8 mouse cellular contexts compared by ENCODE assay signal in the genomic region with DNA sequence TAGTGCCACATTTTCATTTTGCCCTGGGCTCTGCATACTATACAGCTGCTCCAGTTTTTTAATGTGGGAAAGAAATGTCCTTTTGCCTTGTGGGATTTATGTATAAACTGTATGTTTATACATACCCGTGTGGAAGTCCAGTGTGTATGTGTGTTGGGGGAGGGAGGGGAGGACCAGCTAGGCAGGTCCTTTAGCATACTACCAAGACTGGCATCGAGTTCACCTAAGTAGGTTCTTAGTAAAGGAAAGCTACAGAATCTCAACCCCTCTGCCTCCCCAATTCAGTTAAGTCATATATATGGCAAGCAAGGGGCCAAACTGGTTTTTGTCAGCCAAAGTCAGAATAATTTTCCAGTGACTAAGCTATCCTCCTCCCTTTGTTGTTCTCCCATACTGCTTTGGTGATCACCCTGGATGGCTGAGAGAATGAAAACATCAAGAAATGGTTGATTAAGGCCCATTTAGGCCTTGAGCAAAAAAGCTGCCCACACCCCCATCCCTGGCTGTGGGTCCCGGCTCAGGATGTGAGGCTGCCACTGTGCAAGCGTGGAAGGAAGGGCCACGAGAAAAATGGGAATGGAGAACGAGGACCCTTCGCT. TPM values are rescaled to one million over a fixed set of nuclear protein-coding genes. Genes with fewer than 3 reads are reported as not detected.
DNase-seq lines count a peak whose midpoint lies in the region; ATAC-seq and TF ChIP-seq lines count a peak whose summit lies in the region.

No protein-coding gene starts in this region.

- no peak for TF ChIP-seq EP300 in heart, adult 2 months (IDR thresholded peaks at IDR 0.05; ENCODE audit: insufficient read depth, low read depth, low read length)

- H3K36me3 ChIP-seq in heart, adult 2 months (ENCODE audit: control insufficient read depth, insufficient read depth, low read length) = no peaks in the 10 kb centered on the region; the same call in 1 of the 2 replicates
- H3K36me3 ChIP-seq in forebrain, embryonic 12.5 days (replicated peaks) = no peaks in the 10 kb centered on the region
- H3K36me3 ChIP-seq in liver, embryonic 13.5 days = no peaks in the 10 kb centered on the region

- no peaks in the 10 kb centered on the region for H3K27me3 ChIP-seq in heart, adult 2 months (ENCODE audit: control insufficient read depth, insufficient read depth, low read length)
- no peaks in the 10 kb centered on the region for H3K27me3 ChIP-seq in forebrain, embryonic 12.5 days
- no peaks in the 10 kb centered on the region for H3K27me3 ChIP-seq in liver, embryonic 13.5 days

- peak overlapping the region; percentile 90 for H3K27ac ChIP-seq in heart, adult 2 months
- H3K27ac ChIP-seq in forebrain, embryonic 12.5 days = peak overlapping the region; percentile 71
- peak overlapping the region; percentile 69 for H3K27ac ChIP-seq in liver, embryonic 13.5 days

- no peaks in the 10 kb centered on the region for H3K79me2 ChIP-seq in heart, adult 2 months (replicated peaks; ENCODE audit: control insufficient read depth, insufficient read depth, low read length)

- intact Hi-C loops in heart, adult 2 months (cut with DNase I) = loop anchor here (10.0 kb wide), 1 partner anchor 638 kb away; the partner anchor contains the start of gene Nabp1
- intact Hi-C loops in heart, postnatal 14 days (cut with DNase I) = loop anchor here (10.0 kb wide), 1 partner anchor 638 kb away; the partner anchor contains the start of gene Nabp1
- intact Hi-C loops in left cerebral cortex, postnatal 14 days (cut with DNase I) = no loop called here

- WGBS in heart, adult 2 months = 24% methylated on average over 7 of the region's 7 CpGs
- 27% methylated on average over 7 of the region's 7 CpGs for WGBS in forebrain, embryonic 12.5 days
- WGBS in liver, embryonic 13.5 days (ENCODE audit: insufficient replicate concordance) = 18% methylated on average over 7 of the region's 7 CpGs

- no peak for TF ChIP-seq POLR2A in heart, adult 2 months (IDR thresholded peaks at IDR 0.05; ENCODE audit: insufficient read depth, low read depth, low read length)

- peak overlapping the region; percentile 47 for H3K4me3 ChIP-seq in heart, adult 2 months
- peak overlapping the region; percentile 33 for H3K4me3 ChIP-seq in forebrain, embryonic 12.5 days (replicated peaks)
- peak overlapping the region; percentile 66 for H3K4me3 ChIP-seq in liver, embryonic 13.5 days (replicated peaks)

- H3K9ac ChIP-seq in heart, adult 2 months (ENCODE audit: low read depth, low read length) = peak overlapping the region; percentile 80
- H3K9ac ChIP-seq in forebrain, embryonic 12.5 days = peak overlapping the region; percentile 41; the same call in 1 of the 2 replicates
- peak overlapping the region; percentile 76 for H3K9ac ChIP-seq in liver, embryonic 13.5 days

- peak; percentile 6 for ATAC-seq in CD4-positive, CD25-positive, alpha-beta regulatory T cell, adult 4 months
- peak; percentile 34 for ATAC-seq in forebrain, embryonic 12.5 days (ENCODE audit: low FRiP score)
- peak; percentile 10 for ATAC-seq in liver, embryonic 13.5 days (ENCODE audit: low read depth)

- DNase-seq in heart, adult 2 months = no peak
- DNase-seq in heart, postnatal 14 days = no peak
- no peak for DNase-seq in liver, embryonic 13.5 days
- no peak for DNase-seq in left cerebral cortex, postnatal 14 days (ENCODE audit: low spot score in 2 of 2)
- DNase-seq in left cerebral cortex, adult 9 months (ENCODE audit: low spot score in 2 of 2) = no peak
- no peak for DNase-seq in urinary bladder, postnatal 4 days (ENCODE audit: low spot score in 2 of 2)

- no peak for TF ChIP-seq CTCF in heart, adult 2 months (IDR thresholded peaks at IDR 0.05)

- H3K4me2 ChIP-seq in forebrain, embryonic 12.5 days = peak overlapping the region; percentile 63
- peak overlapping the region; percentile 87 for H3K4me2 ChIP-seq in liver, embryonic 13.5 days

- H3K9me3 ChIP-seq in forebrain, embryonic 12.5 days = no peaks in the 10 kb centered on the region
- no peaks in the 10 kb centered on the region for H3K9me3 ChIP-seq in liver, embryonic 13.5 days (replicated peaks)

- no peaks in the 10 kb centered on the region; the same call in 1 of the 2 replicates for H3K4me1 ChIP-seq in heart, adult 2 months (ENCODE audit: control insufficient read depth, insufficient read depth, low read length)
- peaks cover 5% of the 10 kb centered on the region for H3K4me1 ChIP-seq in forebrain, embryonic 12.5 days
- H3K4me1 ChIP-seq in liver, embryonic 13.5 days (replicated peaks) = peaks cover 13% of the 10 kb centered on the region

RNA-seq across cellular contexts. Expression of gene Stat1, which starts 6.1 kb away (rescaled TPM):
- 10 to 100 TPM; 27.7 to 30.6 TPM for total RNA-seq in heart, adult 2 months (2021)
- 24.1 and 29.8 TPM in 2 replicates for polyA plus RNA-seq in heart, adult 2 months (2012; rRNA removed)
- total RNA-seq in heart, postnatal 14 days (2021) = 10 to 100 TPM; 22.2 to 22.7 TPM
- 1,000 to 10,000 TPM in 1 of 2 experiments, 100 to 1,000 TPM in 1; 971 to 1,303 TPM for polyA plus RNA-seq in CD4-positive, CD25-positive, alpha-beta regulatory T cell, adult 4 months (2017; shearing (Covaris generic))
- 14.7 and 15.4 TPM in 2 replicates for polyA plus RNA-seq in forebrain, embryonic 12.5 days (2016; fragmentation: Nextera tagmentation; extraction: Ambion mirVana)
- 19.1 and 20.9 TPM in 2 replicates for polyA plus RNA-seq in liver, embryonic 13.5 days (2015; fragmentation: Nextera tagmentation; extraction: Ambion mirVana)
- 10 to 100 TPM; 13.2 to 13.9 TPM for total RNA-seq in left cerebral cortex, postnatal 14 days (2021)

Comparison
In these comparisons a context has a peak if more than half of its experiments do, and no peak if none do; other contexts are left out.
1. RNA of gene Stat1, which starts 6.1 kb away (polyA plus RNA-seq): 971 to 1,303 TPM in CD4-positive, CD25-positive, alpha-beta regulatory T cell, adult 4 months; 24.1 to 29.8 TPM in heart, adult 2 months, 19.1 to 20.9 TPM in liver, embryonic 13.5 days and 14.7 to 15.4 TPM in forebrain, embryonic 12.5 days; every median in the first group is over 10 times any median in the second.
2. Peak in every context shown above with its lines, with median percentiles within 50 percentile points of each other: H3K27ac ChIP-seq, H3K4me3 ChIP-seq, H3K9ac ChIP-seq and ATAC-seq.